Mouse (Mus musculus): ENCODE results near the gene Hist3h2a. TPM values are rescaled to one million over a fixed set of nuclear protein-coding genes. Genes with fewer than 3 reads are reported as not detected.

The Hist3h2a gene
- polyA plus RNA-seq, 1 experiment = 24.4 TPM

DNA sequence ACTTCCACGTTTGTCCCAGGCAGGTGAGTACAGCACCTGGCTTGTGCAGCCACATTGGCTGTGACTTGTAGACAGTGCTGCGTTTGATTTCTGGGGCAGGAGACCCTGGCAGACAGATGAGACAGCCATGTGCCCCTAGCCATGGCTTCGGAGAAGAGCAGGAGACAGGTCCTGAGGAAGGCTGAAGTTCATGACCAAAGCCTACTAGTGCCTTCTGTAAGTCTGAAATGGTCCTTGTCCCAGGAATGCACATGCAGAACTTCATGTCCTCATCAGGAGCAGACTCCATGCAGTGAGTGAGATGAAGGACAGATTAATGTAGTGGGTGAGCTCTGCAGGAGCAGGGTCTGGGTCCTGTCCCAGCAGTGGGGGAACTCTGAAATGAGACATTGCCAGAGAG is 37.4 kb downstream of the Hist3h2a start:
- peaks cover 9% of the 10 kb centered on the region for H3K36me3 ChIP-seq (ENCODE audit: control insufficient read depth, insufficient read depth)
- TF ChIP-seq TCF3 (IDR thresholded peaks at IDR 0.05; ENCODE audit: insufficient read length, low read depth) (no peak), POLR2AphosphoS2 (IDR thresholded peaks at IDR 0.05; ENCODE audit: insufficient read length, low read depth) (peak; percentile 69), SRF (IDR thresholded peaks at IDR 0.05; ENCODE audit: control insufficient read depth, insufficient read length, low read depth) (no peak)

DNA sequence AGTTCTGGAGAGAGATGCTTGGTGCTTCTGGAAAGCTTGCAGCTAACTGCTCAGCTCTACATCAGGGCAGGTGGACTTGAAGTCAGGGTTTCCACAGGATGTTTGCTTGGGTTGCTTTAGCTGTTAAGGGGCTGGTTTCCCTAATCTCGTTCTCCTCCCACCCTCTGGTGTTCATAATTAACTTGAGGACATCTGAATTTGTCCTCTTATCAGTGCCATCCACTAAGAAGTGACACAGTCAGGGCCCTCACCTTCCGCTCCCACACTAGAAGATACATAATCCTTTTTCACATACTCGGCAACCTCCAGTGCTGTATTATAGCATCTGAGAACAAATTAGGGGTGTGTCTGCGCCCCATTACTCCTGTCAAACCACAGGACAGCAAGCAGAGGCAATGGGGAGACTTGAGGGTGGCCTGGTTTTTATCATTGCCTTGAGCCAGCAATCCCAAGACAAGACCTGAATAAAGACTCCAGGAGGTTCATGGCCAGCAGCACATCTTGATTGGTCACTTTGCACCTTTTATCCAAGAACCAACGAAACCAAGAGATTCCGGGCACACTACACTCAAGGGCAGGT is 38.7 kb downstream of the Hist3h2a start:
- TF ChIP-seq POLR2AphosphoS2 (IDR thresholded peaks at IDR 0.05; ENCODE audit: insufficient read length, low read depth) (peak; percentile 17), USF1 (IDR thresholded peaks at IDR 0.05; ENCODE audit: low read depth) (no peak)
- Histone ChIP-seq H3K4me2 (ENCODE audit: low read depth) (no peak overlapping the region), H3K27me3 (ENCODE audit: control insufficient read depth, insufficient read depth, insufficient read length) (peaks cover 16% of the 10 kb centered on the region), H3K79me2 (ENCODE audit: control insufficient read depth, insufficient read depth) (no peaks in the 10 kb centered on the region), H3K4me3 (no peak overlapping the region), H3K36me3 (ENCODE audit: control insufficient read depth, insufficient read depth) (peaks cover 5% of the 10 kb centered on the region), H3ac (ENCODE audit: control insufficient read depth, insufficient read length) (no peak overlapping the region)

More for the DNA sequence above, 37.4 kb downstream of the Hist3h2a start:
- Histone ChIP-seq H3K4me3 (no peak overlapping the region), H3K27me3 (ENCODE audit: control insufficient read depth, insufficient read depth, insufficient read length) (peaks cover 9% of the 10 kb centered on the region), H3K4me2 (ENCODE audit: low read depth) (no peak overlapping the region), H3ac (ENCODE audit: control insufficient read depth, insufficient read length) (no peak overlapping the region), H3K79me2 (ENCODE audit: control insufficient read depth, insufficient read depth) (no peaks in the 10 kb centered on the region)

DNA sequence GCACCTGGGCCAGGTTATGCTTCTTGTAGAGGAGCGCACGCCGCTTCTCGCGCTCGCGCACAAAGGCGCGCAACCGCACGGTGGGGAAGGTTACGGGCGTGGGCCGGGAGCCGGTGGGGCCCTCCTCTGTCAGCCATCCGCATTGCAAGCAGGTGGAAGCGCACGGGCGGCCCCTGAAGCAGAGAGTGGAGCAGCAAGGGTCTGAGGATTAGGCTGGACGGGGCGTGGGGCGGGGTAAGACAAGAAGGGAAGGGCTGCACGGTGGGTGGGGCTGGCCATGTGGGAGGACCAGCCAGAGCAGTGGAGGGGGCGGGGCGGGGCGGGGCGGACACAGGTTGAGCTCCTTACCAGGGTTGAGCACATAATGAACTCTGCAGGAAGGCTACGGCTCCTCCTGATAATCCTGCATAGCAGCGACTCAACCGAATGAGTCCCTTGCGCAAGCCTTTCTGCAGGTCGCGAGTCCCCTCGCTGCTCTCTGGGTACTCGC is 39.9 kb downstream of the Hist3h2a start:
- Histone ChIP-seq H3K4me2 (ENCODE audit: low read depth) (no peak overlapping the region), H3K79me2 (ENCODE audit: control insufficient read depth, insufficient read depth) (no peaks in the 10 kb centered on the region), H3ac (ENCODE audit: control insufficient read depth, insufficient read length) (no peak overlapping the region), H3K27me3 (ENCODE audit: control insufficient read depth, insufficient read depth, insufficient read length) (peaks cover 17% of the 10 kb centered on the region), H3K36me3 (ENCODE audit: control insufficient read depth, insufficient read depth) (no peaks in the 10 kb centered on the region), H3K4me3 (no peak overlapping the region)
- peak; percentile 40 for TF ChIP-seq POLR2AphosphoS2 (IDR thresholded peaks at IDR 0.05; ENCODE audit: insufficient read length, low read depth)
- TF ChIP-seq MAX (IDR thresholded peaks at IDR 0.05; ENCODE audit: low read depth) = no peak

DNA sequence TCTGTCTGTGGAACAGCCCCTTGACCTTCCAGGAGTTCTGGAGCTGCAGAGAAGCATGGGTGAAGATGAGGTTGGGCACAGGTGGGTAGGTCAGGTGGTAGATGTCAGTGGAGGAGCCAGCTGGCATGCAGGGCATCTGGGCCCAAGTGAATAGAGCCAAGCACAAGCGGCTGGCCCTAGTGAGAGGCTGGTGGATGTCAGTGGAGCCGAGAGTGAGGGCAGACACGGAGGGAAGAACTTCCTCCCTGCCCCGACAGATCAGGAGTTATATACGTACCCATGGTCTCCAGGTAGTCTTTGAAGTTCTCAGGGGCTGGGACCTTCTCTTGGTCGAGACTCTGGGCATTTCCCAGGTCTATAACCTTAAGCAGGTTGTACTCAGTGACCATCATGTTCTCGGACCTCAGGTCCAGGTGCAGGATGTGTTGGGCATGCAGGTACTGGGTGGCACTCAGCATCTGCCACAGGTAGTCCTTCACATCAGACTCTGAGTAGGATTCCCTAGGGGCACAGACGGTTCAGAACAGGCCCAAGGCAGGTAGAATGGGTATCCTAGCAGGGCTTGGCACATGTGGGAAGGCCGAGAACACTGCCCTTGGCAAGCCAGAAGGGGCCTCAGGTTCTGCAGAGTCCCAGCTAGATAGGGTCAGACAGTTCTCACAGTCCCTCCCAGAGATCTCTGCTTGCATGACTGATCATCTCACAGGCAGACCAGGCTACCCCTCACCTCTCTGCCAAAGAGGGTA is 40.7 kb downstream of the Hist3h2a start:
- no peak overlapping the region for H3K4me3 ChIP-seq
- no peak for TF ChIP-seq TCF12 (IDR thresholded peaks at IDR 0.05; ENCODE audit: insufficient read depth, poor library complexity, severe bottlenecking)
- no peak for TF ChIP-seq USF1 (IDR thresholded peaks at IDR 0.05; ENCODE audit: low read depth)
- no peak for TF ChIP-seq MAX (IDR thresholded peaks at IDR 0.05; ENCODE audit: low read depth)
- no peak for TF ChIP-seq MYOD1 (IDR thresholded peaks at IDR 0.05; ENCODE audit: control insufficient read depth in 1 of 3, insufficient read length in 2 of 3, low read depth in 2 of 3)
- no peaks in the 10 kb centered on the region for H3K79me2 ChIP-seq (ENCODE audit: control insufficient read depth, insufficient read depth)
- H3K4me2 ChIP-seq (ENCODE audit: low read depth) = no peak overlapping the region
- no peak overlapping the region for H3ac ChIP-seq (ENCODE audit: control insufficient read depth, insufficient read length)
- H3K27me3 ChIP-seq (ENCODE audit: control insufficient read depth, insufficient read depth, insufficient read length) = peaks cover 23% of the 10 kb centered on the region
- no peaks in the 10 kb centered on the region for H3K36me3 ChIP-seq (ENCODE audit: control insufficient read depth, insufficient read depth)

DNA sequence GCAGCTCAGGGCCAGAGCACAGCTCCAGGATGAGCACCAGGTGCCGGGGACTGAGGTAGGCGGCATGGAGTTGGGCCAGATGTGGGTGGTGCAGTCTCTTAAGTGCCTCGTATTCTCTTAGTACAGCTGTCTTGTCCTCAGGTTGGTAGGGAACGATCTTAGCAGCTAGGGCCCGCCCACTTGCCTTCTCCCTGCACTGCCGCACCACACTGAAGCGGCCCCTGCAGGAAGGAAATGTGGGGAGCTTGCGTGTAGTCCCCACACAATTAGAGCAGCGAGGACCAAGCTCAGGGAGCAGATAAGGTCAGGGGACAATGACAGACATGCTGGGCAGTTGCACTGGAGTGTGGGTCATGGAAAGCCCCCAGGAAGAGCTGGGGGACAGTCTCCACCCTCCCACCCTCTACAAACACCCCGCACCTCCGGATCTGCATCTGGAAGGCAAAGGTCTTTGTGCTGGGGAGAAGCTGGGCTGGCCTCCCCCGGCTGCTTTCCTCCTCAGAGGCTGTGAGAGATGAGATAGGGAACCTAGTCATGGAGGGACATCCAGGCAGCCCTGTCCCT is 41.4 kb downstream of the Hist3h2a start:
- Histone ChIP-seq H3K4me3 (no peak overlapping the region), H3K79me2 (ENCODE audit: control insufficient read depth, insufficient read depth) (no peaks in the 10 kb centered on the region), H3K4me2 (ENCODE audit: low read depth) (no peak overlapping the region), H3K36me3 (ENCODE audit: control insufficient read depth, insufficient read depth) (no peaks in the 10 kb centered on the region), H3K27me3 (ENCODE audit: control insufficient read depth, insufficient read depth, insufficient read length) (peaks cover 29% of the 10 kb centered on the region), H3ac (ENCODE audit: control insufficient read depth, insufficient read length) (no peak overlapping the region)
- TF ChIP-seq TCF12 (IDR thresholded peaks at IDR 0.05; ENCODE audit: insufficient read depth, poor library complexity, severe bottlenecking) (no peak), POLR2AphosphoS2 (IDR thresholded peaks at IDR 0.05; ENCODE audit: insufficient read length, low read depth) (no peak), TCF3 (IDR thresholded peaks at IDR 0.05; ENCODE audit: insufficient read length, low read depth) (no peak), MYOD1 (IDR thresholded peaks at IDR 0.05; ENCODE audit: control insufficient read depth in 1 of 3, insufficient read length in 2 of 3, low read depth in 2 of 3) (no peak), CEBPB (IDR thresholded peaks at IDR 0.05; ENCODE audit: insufficient read depth, poor library complexity, severe bottlenecking) (no peak), USF1 (IDR thresholded peaks at IDR 0.05; ENCODE audit: low read depth) (no peak), SRF (IDR thresholded peaks at IDR 0.05; ENCODE audit: control insufficient read depth, insufficient read length, low read depth) (no peak), REST (IDR thresholded peaks at IDR 0.05; ENCODE audit: insufficient read depth, insufficient read length) (no peak), POLR2A (IDR thresholded peaks at IDR 0.05; ENCODE audit: insufficient read length, low read depth) (no peak), E2F4 (IDR thresholded peaks at IDR 0.05; ENCODE audit: insufficient read depth) (no peak), MAX (IDR thresholded peaks at IDR 0.05; ENCODE audit: low read depth) (no peak), MYOG (IDR thresholded peaks at IDR 0.05; ENCODE audit: control insufficient read depth in 1 of 3, insufficient read depth in 1 of 3, insufficient read length in 2 of 3, low read depth in 2 of 3) (no peak)

Measured in myocyte (in vitro differentiated cells).